ENCODE assay signal across 19 mouse cellular contexts in genomic region chr5:75734043-75734442, GRCm38 (mm10).
"Had no signal": no experiment of that assay in that cellular context is flagged by ENCODE, and none has a peak within 500 bp of the region (broad histone marks: within the 10 kb centered on the region; RNA-seq: fewer than 3 reads in every experiment).

No protein-coding gene starts in this region.

- H3K4me2 ChIP-seq: kidney, embryonic 15.5 days; liver, embryonic 13.5 days; midbrain, embryonic 11.5 days; neural tube, embryonic 12.5 days; neural tube, embryonic 15.5 days had no signal

- H3K4me1 ChIP-seq: kidney, embryonic 15.5 days; neural tube, embryonic 12.5 days had no signal

- H3K9ac ChIP-seq: kidney, embryonic 15.5 days; liver, embryonic 13.5 days; neural tube, embryonic 12.5 days; neural tube, embryonic 15.5 days had no signal

- H3K36me3 ChIP-seq: kidney, embryonic 15.5 days; liver, embryonic 13.5 days; neural tube, embryonic 12.5 days; neural tube, embryonic 15.5 days had no signal

- H3K9me3 ChIP-seq: kidney, embryonic 15.5 days; liver, embryonic 13.5 days; neural tube, embryonic 12.5 days; neural tube, embryonic 15.5 days had no signal

- H3K27ac ChIP-seq: kidney, embryonic 15.5 days; left cerebral cortex, adult 2 months; liver, embryonic 13.5 days; neural tube, embryonic 12.5 days; neural tube, embryonic 15.5 days had no signal

- H3K4me3 ChIP-seq: kidney, embryonic 15.5 days; left cerebral cortex, adult 2 months; liver, embryonic 13.5 days; neural tube, embryonic 12.5 days; neural tube, embryonic 15.5 days had no signal

- DNase-seq: kidney, adult 8-10 months; kidney, postnatal 10 days; kidney, postnatal 36 days; layer of hippocampus, postnatal 36 days; liver, embryonic 13.5 days; lung, adult 2 months; lung, postnatal 14 days; lung, postnatal 4 days; midbrain, embryonic 14.5 days; right cerebral cortex, adult 18-20 months; right cerebral cortex, postnatal 14 days; right cerebral cortex, postnatal 4 days; thymus, adult 18-20 months; thymus, postnatal 36 days had no signal

- H3K27me3 ChIP-seq: kidney, embryonic 15.5 days; liver, embryonic 13.5 days; neural tube, embryonic 12.5 days; neural tube, embryonic 15.5 days had no signal
